Mouse (Mus musculus) thymus, adult 18-20 months (tissue): ENCODE data around the gene Gabbr2.

Experiments
- DNase-seq, 2 experiments: peaks; one replicate each; pipeline ENCODE4 v3.0.0; 2022; ENCODE audit warnings: mixed read lengths in 2 of 2

The Gabbr2 gene

GRCm38 (mm10) chr4:46988257-46988656 is 3.4 kb downstream of the Gabbr2 start:
- DNase-seq: no peak

GRCm38 (mm10) chr4:46987809-46988208 is 3.9 kb downstream of the Gabbr2 start:
- no peak for DNase-seq

GRCm38 (mm10) chr4:46986054-46986453 is 5.6 kb downstream of the Gabbr2 start:
- no peak for DNase-seq

- DNase-seq: no peak
Measured at GRCm38 (mm10) chr4:46982912-46983311, 8.8 kb downstream of the Gabbr2 start.

- DNase-seq: no peak
Measured at GRCm38 (mm10) chr4:46982094-46982493, 9.6 kb downstream of the Gabbr2 start.

- no peak for DNase-seq
Measured at GRCm38 (mm10) chr4:46978371-46978770, 13.3 kb downstream of the Gabbr2 start.

GRCm38 (mm10) chr4:46977161-46977560 is 14.5 kb downstream of the Gabbr2 start:
- no peak for DNase-seq

- DNase-seq: no peak
Measured at GRCm38 (mm10) chr4:46976671-46977071, 15.0 kb downstream of the Gabbr2 start.

- DNase-seq: no peak
Measured at GRCm38 (mm10) chr4:46973322-46973721, 18.4 kb downstream of the Gabbr2 start.

- no peak for DNase-seq
Measured at GRCm38 (mm10) chr4:46967981-46968380, 23.7 kb downstream of the Gabbr2 start.

- no peak for DNase-seq
Measured at GRCm38 (mm10) chr4:46966551-46966950, 25.1 kb downstream of the Gabbr2 start.

- DNase-seq: no peak
Measured at GRCm38 (mm10) chr4:46961403-46961802, 30.3 kb downstream of the Gabbr2 start.

GRCm38 (mm10) chr4:46960208-46960607 is 31.5 kb downstream of the Gabbr2 start:
- DNase-seq: no peak

- no peak for DNase-seq
Measured at GRCm38 (mm10) chr4:46959776-46960175, 31.9 kb downstream of the Gabbr2 start.

GRCm38 (mm10) chr4:46957955-46958354 is 33.7 kb downstream of the Gabbr2 start:
- no peak for DNase-seq

GRCm38 (mm10) chr4:46956966-46957365 is 34.7 kb downstream of the Gabbr2 start:
- DNase-seq: no peak

- DNase-seq: no peak
Measured at GRCm38 (mm10) chr4:46953021-46953420, 38.7 kb downstream of the Gabbr2 start.

GRCm38 (mm10) chr4:46952562-46952961 is 39.1 kb downstream of the Gabbr2 start:
- DNase-seq: no peak

GRCm38 (mm10) chr4:46934291-46934690 is 57.4 kb downstream of the Gabbr2 start:
- no peak for DNase-seq

GRCm38 (mm10) chr4:46933590-46933989 is 58.1 kb downstream of the Gabbr2 start:
- DNase-seq: no peak

- no peak for DNase-seq
Measured at GRCm38 (mm10) chr4:46931706-46932397, 59.8 kb downstream of the Gabbr2 start.

GRCm38 (mm10) chr4:46928112-46928511 is 63.6 kb downstream of the Gabbr2 start:
- no peak for DNase-seq

- no peak for DNase-seq
Measured at GRCm38 (mm10) chr4:46919144-46919543, 72.5 kb downstream of the Gabbr2 start.

- no peak for DNase-seq
Measured at GRCm38 (mm10) chr4:46916786-46917185, 74.9 kb downstream of the Gabbr2 start.

GRCm38 (mm10) chr4:46915934-46916333 is 75.7 kb downstream of the Gabbr2 start:
- no peak for DNase-seq
